Mouse (Mus musculus) adrenal gland, adult 18-20 months (tissue): ENCODE data around the gene Wdr27. TPM values are rescaled to one million over a fixed set of nuclear protein-coding genes. Genes with fewer than 3 reads are reported as not detected.
A peak's percentile ranks its signal among the peaks of the same experiment; 100 is the strongest.
"Not testable (repeated sequence)": the region's sequence is repeated elsewhere in the genome, so short reads cannot be mapped to it uniquely, and the experiment has no call there.

ENCODE experiments used
- DNase-seq, 2 experiments: peaks; one replicate each; pipeline ENCODE4 v3.0.0; 2021 to 2022; ENCODE audit warnings: low spot score in 2 of 2
- long read RNA-seq, 2 experiments: library from polyadenylated mRNA; stranded (forward); transcript quantifications; one replicate each; pipeline ENCODE4 v2.0.0; 2021
- total RNA-seq, 2 experiments: library from RNA; stranded (reverse); gene quantifications; 1 replicate in 1 of 2; 2 replicates in 1 of 2; pipeline ENCODE4 v1.2.3; 2021

The Wdr27 gene
- 1 to 10 TPM; 1.9 to 3.5 TPM for total RNA-seq
- long read RNA-seq, experiment 1, partial matches to known transcripts: 0 of 1 reads
- long read RNA-seq, experiment 1, other reads (novel, unspliced or antisense): 0 of 1 reads
- long read RNA-seq, experiment 2, transcript Wdr27-203 (2 exons, 413 nt): major isoform, 5 of 5 reads
- long read RNA-seq, experiment 2, partial matches to known transcripts: 0 of 5 reads
- long read RNA-seq, experiment 2, other reads (novel, unspliced or antisense): 0 of 5 reads

DNA sequence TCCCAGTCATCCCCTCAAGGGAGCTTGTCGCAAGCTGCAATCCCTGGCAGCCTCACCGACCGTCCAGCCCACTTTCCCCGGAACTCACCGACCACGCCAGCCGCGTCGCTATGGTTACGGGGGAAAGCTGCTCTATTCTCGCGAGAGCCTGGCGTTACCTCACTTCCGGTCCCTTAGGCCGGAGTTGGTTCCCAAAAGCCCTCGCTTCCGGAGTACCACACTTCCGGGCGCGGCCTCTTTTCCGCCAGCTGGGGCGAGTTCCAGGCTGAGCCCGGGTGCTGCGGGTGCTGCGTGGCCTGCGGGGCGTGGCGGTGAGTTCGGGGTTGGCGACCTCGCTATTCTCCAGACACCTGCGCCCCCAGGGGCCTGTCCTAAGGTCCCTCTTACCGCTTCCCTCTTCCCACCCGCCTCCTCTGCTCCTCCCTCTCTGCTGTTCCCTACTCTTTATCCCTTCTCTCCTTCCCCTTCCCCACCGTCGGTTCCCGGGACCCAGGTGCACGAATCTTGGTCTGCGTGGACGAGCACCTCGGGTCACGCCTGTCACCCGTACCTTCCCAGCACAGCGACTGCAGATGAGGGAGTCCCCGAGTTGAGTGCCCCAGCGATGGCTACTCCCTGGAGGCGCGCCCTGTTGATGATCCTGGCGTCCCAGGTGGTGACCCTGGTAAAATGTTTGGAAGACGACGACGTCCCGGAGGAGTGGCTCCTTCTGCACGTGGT lies at the start of gene Wdr27, which contains the start of gene 1600012H06Rik:
Gene Wdr27 (minus strand): TSS at position 150 of the 720 bp plus-strand sequence.
Gene 1600012H06Rik (plus strand): TSS at position 176 of the 720 bp plus-strand sequence.
- peak; percentile 99 for DNase-seq

DNA sequence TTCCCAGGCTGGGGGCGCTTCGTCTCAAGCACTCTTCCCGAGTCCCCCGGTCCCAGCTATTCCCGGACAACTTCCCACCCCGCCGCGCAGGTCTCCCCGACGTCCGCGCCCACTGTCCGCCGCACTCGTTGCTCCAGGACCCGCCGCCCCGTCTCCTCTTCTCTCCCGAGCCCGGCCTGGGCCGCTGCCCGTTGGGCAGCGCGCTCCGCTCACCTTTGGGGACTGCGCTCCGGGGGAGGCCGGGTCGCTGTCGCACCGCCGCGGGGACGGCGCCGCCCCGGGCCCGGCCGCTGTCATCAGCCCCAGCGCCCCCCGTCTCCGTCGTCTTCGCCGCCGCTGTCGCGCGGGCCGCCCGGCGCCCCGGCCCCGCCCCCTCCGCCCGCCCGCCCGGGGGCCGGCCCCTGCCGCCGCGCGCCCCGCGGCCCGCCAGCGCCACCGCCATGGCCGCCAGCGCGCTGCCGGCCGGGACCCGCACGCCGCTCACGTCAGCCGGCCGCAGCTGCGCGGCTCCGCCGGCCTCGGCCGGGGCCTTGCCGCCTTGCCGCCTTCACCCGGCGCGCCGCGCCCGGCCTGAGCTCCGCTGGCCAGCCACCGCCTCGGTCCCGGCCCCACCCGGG lies 49.7 kb upstream of the Wdr27 start:
- DNase-seq: not testable (repeated sequence)

DNA sequence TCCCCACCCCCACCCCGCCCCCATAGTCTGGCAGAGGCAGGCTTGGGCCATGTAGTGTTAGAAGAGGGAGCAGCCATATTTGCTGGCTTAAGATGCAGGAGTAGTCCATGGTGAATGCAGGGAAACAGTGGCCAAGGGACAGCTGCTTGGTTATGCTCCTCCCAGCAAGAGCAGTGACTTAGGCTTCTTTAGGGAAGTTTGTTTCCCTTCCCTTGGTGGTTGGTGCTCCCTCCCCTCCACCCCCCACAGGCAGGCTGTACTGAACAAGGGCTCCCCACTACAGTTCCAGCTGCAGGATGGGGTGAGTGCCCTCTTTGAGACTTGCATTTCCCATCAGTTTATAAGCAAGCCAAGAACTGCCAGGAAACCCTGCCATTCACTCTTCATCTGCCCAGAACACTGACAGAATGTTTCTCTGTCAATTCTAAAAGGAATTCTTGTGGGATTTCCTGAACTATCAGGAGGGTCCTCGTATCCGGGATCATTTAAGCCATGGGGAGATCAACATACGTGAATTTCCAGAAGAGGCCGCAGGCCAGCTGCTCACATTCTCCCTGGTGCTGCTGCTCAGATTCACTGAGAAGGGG lies 47.3 kb upstream of the Wdr27 start:
- not testable (repeated sequence) for DNase-seq

DNA sequence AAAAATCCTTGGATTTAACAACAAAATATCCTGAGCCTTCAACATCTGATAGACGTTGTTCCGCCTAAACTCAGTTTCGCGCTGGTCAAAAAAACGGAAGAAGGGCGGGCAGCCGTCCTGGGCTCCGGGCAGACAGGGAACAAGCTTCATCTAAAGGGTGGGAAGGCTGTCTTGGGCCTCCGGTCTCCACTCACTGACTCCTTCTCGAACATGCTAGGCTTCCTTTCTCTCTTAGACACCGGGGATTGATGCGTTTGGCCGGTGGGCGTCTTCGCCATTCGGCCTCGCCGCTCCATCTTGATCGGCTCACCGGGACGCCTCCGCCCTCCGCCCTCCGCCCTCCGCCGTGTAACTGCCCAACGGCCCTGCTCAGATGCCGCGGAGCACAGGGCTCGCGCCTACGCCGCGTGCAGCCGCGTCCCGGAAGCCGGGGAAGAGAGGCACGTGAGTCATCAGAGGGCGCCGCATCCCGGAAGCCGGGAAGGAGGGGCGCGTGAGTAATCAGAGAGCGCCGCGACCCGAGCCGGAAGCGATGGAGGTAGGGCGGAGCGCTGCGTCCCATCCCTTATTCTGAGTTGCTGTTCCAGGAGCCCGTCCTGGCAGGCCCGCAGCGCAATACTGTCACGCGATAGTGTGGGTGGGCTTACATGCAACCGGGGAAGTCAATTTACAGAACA lies 35.5 kb upstream of the Wdr27 start, which contains the start of the genes 9030025P20Rik and Gm3417:
Gene 9030025P20Rik (plus strand): TSS at position 107 of the 677 bp plus-strand sequence.
Gene Gm3417 (minus strand): TSS at position 429 of the 677 bp plus-strand sequence.
- not testable (repeated sequence) for DNase-seq

DNA sequence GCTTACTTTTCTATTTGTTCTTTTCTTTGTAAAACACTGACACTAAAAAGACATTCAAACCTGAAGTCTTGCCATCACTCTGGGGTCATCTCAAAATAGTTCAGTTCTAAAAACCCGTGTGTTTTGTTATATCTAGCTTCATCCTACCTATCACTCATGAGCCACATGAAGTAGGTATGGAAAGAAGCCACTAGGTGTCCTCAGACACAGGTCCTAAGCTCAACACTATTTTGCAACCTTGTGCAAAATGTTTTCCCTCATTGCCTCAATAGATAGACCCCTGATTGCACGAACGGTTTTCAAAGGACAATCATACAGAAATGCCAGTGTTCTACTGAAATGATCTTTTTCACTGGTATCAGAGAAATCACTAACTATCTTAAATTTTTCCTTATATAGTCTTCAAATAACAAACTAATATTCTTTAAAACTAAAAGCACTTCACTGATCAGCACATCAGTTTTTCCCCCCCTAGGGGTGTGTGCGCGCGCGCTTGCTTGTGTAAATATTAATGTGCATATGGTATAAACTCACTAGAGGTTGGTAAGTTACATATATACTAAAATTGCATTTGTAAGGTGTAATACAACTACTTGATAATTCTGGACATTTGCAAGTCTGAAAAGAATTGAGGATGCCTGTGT lies 34.9 kb upstream of the Wdr27 start:
- not testable (repeated sequence) for DNase-seq

DNA sequence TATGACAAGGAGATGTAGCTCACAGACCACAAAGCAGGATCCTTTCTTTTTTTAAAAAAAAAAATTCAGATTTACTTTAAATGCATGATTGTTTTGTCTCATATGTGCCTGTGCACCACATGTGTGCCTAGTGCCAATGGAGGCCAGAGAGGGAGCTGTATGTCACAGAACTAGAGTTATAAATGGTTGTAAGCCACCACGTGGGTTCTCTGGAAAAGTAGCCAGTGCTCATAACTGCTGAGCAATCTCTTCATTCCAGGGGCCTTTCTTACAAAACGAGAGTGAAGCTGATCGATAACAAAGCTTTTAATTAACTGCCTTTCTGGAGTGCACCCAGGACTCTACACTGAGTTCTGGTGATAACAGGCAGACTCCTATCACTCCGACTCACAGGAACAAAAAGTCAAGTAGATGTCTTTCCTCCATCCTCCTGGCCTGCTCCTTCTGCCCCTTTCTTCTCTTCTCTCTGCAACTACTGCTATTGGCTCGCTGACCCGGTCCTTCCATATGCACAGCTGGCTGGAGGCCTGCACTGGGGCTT lies 25.5 kb upstream of the Wdr27 start:
- DNase-seq: not testable (repeated sequence)

DNA sequence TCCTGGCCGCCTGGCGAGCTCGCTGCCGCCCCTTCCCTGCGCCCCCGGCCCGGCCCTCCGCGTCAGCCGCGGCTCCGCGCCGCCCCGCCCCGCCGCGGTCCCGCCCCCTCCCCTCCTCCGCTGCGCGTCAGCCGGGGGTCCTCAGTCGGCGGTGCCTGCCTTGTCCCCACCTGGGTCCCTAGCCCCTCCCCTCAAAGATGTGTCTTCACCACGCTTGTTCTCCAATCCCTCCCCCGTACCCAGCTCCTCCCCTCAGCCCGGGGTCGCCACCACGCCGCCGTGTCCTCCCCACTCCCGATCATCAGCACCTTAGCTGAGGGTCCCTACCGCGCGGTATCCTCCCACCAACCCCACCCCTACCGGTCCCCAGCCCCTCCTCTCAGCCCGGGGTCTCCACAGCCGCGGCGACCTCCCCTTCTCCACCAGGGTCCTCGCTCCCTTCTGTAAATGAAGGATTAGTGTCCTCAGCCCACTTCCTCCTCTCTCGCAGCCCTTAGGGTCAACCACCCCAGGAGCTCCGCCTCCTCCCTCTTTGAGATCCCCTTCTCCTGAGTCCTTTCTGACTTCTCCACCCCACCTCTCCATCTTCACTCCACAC lies 18.7 kb upstream of the Wdr27 start:
- not testable (repeated sequence) for DNase-seq

DNA sequence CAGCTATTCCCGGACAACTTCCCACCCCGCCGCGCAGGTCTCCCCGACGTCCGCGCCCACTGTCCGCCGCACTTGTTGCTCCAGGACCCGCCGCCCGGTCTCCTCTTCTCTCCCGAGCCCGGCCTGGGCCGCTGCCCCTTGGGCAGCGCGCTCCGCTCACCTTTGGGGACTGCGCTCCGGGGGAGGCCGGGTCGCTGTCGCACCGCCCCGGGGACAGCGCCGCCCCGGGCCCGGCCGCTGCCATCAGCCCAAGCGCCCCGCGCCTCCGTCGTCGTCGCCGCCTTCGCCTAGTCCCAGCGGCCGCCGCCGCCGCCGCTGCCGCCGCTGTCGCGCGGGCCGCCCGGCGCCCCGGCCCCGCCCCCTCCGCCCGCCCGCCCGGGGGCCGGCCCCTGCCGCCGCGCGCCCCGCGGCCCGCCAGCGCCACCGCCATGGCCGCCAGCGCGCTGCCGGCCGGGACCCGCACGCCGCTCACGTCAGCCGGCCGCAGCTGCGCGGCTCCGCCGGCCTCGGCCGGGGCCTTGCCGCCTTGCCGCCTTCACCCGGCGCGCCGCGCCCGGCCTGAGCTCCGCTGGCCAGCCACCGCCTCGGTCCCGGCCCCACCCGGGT lies 18.1 kb upstream of the Wdr27 start, which contains the start of gene Phf10:
Gene Phf10 (minus strand): TSS at position 323 of the 606 bp plus-strand sequence.
- peak; percentile 48 to 56 for DNase-seq

DNA sequence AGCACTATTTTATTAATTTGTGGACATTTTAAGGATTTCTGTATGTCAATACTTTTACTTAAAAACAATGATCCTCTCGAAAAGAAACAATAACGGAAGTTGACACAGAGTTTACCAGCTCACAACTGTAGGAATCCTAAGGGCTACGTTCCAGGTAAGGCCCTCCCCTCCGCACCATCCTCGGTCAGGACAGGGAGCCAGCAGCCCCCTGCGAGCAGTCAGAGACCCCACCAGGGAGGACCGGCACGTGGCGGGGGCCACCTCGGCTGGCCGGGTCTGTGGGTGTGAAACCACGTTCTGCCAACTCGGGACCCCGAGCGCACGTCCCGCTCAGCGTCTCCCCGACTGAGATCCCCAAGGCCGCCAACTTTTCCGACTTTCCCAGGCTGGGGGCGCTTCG lies 17.6 kb upstream of the Wdr27 start:
- DNase-seq: peak; percentile 31 to 40

DNA sequence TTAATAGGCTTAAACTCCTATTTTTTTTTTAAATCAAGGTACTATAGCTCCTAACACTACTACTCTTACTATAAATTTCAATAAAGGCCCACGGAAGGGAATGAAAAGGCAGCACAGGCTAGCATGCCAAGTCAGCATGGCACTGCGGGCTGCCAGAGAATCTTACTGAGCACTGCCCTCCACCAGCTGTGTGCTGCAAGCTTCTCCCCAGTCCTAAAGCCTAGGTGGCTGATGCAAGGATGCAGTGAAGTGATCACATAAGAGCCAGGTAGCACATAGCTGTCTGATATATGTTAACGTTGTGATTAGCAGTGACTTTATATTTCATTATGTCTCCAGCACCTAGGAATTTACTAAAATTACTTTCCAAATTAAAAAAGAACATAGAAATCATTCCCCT lies 17.0 kb upstream of the Wdr27 start:
- no peak for DNase-seq

DNA sequence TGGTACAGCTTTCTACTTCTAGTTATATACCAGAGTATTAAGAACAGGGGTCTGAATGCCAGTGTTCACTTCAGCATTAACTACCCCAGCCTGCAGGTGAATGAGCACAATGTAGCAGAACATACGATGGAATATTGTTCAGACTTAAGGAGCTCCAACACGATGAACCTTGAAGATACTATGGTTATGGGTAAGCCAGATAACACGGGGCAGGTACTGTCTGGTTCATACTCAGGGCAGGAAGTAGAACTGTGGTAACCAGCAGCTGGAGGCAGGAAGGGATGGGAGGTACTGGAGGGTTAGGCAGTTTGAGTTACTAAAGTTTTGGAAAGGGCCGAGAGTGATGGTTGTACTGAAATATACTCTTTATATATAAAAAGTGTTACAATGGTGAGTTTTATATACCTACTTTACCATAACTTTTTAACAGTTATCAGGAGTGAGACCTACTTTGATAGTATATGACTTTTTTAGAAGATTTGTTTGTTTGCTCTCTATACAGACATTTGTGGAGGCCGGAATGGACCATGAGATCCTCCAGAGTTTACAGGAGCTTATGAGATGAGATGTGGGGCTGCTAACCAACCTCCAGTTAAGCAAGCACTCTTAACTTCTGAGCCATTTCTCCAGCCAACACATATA lies 15.8 kb upstream of the Wdr27 start:
- no peak for DNase-seq

DNA sequence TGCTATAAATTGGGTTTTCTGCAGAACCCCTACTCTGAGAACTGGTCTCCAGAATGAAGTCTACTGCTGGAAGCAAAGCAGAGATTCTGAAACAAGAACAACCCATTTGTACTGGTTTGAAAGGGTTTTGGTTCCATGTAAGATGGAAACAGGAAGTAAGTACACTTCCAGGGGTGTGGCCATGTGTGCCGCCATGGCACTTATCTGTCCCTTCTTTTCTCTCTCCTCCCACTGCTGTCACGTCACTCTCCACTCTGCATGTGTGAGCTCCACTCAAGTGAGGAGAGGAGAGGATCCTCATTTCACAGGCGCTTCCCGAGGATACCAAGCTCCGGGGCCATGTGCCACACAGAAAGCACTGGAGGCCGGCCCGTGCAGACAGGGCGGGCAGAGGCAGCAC lies 10.5 kb upstream of the Wdr27 start:
- no peak for DNase-seq

DNA sequence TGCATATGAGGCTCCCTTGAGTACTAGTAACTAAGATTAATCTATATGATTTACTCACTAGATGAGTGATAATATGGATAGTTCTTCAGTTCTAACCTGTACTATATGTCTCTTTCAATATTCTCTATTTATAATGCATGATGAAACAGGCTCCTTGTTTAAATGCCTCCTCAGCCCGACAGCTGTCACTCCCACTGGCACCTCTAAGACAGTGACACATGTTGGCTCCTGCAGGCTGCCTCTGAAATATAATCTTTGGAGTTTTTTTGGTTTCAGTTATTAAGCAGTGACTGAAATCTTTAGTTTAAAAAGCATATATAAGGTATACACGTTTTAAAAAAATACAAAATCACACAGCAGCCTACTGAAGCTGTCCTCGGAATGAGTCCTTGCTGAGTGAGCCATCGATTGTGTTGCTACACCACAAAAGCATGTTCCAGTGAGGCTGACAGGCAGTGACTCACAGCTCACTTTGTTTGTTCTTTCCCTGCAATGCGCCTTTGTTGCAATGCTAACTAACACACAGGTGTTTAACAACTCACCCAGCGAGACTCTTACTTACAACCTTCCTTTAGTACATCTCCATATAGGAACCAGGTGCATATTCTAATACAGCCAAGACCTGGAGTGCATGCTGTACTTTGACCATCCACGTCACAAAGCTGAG lies 6.3 kb upstream of the Wdr27 start:
- DNase-seq: no peak

DNA sequence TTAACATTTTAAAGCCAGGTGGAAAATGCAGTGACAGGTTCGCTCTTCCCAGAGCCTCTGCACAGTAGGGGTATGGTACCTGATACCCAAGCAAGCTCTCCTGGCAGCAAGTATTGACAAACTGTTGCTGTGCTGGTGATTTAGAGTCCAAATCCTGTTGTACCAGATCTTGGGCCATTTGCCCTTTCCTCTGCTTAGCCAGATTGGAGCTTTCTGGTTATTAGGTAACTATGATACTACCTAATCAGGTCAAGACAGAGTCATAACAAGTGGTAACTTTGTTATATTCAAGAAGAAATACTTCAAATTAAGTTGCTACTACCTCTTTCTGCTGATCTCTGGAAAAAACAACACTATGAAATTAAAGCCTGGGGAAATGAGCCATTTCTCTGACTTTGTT lies 1.6 kb upstream of the Wdr27 start:
- no peak for DNase-seq

DNA sequence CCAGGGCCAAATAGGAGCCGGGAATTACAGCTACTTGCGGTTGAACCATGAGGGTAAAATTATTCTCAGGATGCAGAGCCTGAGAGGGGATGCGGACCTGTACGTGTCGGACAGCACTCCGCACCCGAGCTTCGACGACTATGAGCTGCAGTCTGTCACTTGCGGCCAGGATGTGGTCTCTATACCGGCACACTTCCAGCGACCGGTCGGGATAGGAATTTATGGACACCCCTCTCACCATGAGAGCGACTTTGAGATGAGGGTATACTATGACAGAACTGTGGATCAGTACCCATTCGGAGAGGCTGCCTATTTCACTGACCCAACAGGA lies 736 bp upstream of the Wdr27 start:
- DNase-seq: no peak

DNA sequence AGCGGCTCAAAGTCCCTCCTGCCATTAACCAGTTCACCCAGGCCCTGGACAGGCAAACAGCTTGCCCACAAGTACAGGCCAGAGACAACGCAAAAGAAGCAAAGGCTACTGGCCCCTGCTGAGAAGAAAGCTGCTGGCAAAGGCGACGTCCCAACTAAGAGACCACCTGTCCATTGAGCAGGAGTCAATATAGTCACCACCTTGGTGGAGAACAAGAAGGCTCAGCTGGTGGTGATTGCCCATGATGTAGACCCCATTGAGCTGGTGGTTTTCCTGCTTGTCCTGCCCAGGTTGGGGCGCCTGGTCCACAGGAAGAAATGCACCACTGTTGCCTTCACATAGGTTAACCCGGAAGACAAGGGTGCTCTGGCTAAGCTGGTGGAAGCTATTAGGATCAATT lies 777 bp downstream of the Wdr27 start:
- not testable (repeated sequence) for DNase-seq

DNA sequence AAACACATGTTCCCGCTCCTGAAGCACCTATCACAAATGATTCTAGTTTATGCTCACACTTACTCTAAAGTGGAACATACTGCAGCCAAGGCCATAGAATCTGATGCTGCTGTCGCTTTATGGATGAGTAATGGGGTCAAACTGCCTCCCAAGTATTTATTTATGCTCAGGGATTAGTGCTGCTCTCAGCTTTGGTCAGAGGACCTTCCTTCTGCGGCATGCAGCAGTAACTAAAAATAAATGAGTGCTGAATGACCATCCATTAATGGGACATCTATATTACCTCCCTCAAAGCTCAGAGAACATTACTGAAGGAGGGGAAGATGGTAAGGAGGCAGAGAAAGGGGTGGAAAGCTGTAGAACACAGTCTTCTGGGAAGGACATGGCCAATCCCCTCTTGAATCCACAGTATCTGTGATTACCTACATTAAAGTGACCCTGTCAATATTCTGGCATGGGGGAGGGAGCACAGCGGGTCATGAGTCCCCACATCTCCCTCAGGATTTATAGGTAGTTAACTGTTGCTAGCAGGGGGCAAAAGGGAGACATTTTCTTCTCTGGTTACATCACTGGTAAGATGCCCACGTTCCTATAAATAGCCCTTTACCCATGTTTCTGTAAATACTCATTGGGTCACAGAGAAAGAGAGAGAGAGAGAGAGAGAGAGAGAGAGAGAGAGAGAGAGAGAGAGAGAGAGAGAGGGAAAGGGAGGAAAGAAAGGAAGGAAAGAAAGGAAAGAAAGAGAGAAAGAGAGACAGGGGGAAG lies 6.9 kb downstream of the Wdr27 start:
- no peak for DNase-seq

DNA sequence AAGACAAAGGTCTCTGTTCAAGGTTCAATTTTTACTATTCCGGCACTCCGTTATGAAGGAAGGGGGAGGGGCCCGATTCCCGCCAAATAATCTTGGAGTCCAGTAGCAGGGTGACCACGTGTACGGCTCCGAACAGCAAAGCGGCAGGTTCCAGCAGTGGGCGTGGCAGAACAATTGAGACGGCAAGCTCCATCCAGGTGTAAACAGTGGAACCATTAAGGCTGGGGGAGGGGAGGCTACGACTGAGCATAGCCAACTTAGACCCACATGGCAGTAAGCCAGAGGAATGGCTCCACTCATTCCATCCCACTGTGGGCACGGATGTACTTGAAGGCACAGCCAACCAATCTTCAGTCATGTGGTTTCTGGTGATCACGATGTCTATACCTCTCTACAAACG lies 7.7 kb downstream of the Wdr27 start:
- DNase-seq: not testable (repeated sequence)
